Mouse (Mus musculus) liver, embryonic 14.5 days (tissue): Measurements from ENCODE around the gene Ankrd34a.

Experiments used
- CTCF ChIP-seq: IDR thresholded peaks from 2 replicates; pipeline ENCODE4 v1.5.1; 2016; ENCODE audit warnings: antibody characterized with exemption, low read depth, control low read depth
- EP300 ChIP-seq: IDR thresholded peaks from 2 replicates; pipeline ENCODE4 v1.6.1; 2016; ENCODE audit warnings: antibody characterized with exemption, low read depth

GRCm38 (mm10) chr3:96553601-96554000 lies 42.8 kb upstream of the Ankrd34a start:
- TF ChIP-seq CTCF (no peak), EP300 (no peak)
